Mouse (Mus musculus) MEL (cell line): Measurements from ENCODE around the gene Stra6.

Source experiments
- CHD2 ChIP-seq: IDR thresholded peaks from 2 replicates; pipeline ENCODE4 v1.6.1; 2011; ENCODE audit warnings: low read length, improper control_type of control experiment
- CTCF ChIP-seq, 3 experiments: IDR thresholded peaks in 2 of 3; conservative IDR thresholded peaks in 1 of 3; 2 replicates each; pipeline ENCODE4 v1.5.1; 2011 to 2012; ENCODE audit warnings: low read length in 3 of 3, low read depth in 2 of 3, mild to moderate bottlenecking in 2 of 3, improper control_type of control experiment in 1 of 3, inconsistent platforms in 1 of 3, mixed read lengths in 1 of 3, moderate library complexity in 1 of 3; ENCODE audit not compliant: control insufficient read depth in 1 of 3, insufficient read depth in 1 of 3, poor library complexity in 1 of 3, severe bottlenecking in 1 of 3
- EP300 ChIP-seq, 2 experiments: IDR thresholded peaks; 2 replicates each; pipeline ENCODE4 v1.6.1; 2011; ENCODE audit warnings: improper control_type of control experiment in 2 of 2, low read length in 2 of 2, low read depth in 1 of 2, mild to moderate bottlenecking in 1 of 2
- GATA1 ChIP-seq: IDR thresholded peaks from 2 replicates; pipeline ENCODE4 v1.6.1; 2011; ENCODE audit warnings: low read depth, low read length, improper control_type of control experiment
- MAFK ChIP-seq: IDR thresholded peaks from 2 replicates; pipeline ENCODE4 v1.6.1; 2011; ENCODE audit warnings: low read depth, mild to moderate bottlenecking, low read length, improper control_type of control experiment, borderline replicate concordance
- MEF2A ChIP-seq: IDR thresholded peaks from 2 replicates; pipeline ENCODE4 v1.6.1; 2014; ENCODE audit warnings: low read depth, mild to moderate bottlenecking, inconsistent platforms, low read length, improper control_type of control experiment; ENCODE audit not compliant: poor library complexity, insufficient replicate concordance, severe bottlenecking; ENCODE audit errors: extremely low read depth
- MYC ChIP-seq: IDR thresholded peaks from 2 replicates; pipeline ENCODE4 v1.6.1; 2011; ENCODE audit warnings: low read depth, mild to moderate bottlenecking, low read length, improper control_type of control experiment, moderate library complexity
- NELFE ChIP-seq: IDR thresholded peaks from 2 replicates; pipeline ENCODE4 v1.6.1; 2011; ENCODE audit warnings: low read depth, low read length, improper control_type of control experiment
- POLR2A ChIP-seq, 2 experiments: IDR thresholded peaks; 2 replicates each; pipeline ENCODE4 v1.6.1; 2011 to 2012; ENCODE audit warnings: low read length in 2 of 2, mild to moderate bottlenecking in 2 of 2, control low read depth in 1 of 2, improper control_type of control experiment in 1 of 2, low read depth in 1 of 2, moderate library complexity in 1 of 2; ENCODE audit not compliant: control insufficient read depth in 1 of 2, insufficient read depth in 1 of 2, poor library complexity in 1 of 2
- POLR2AphosphoS2 ChIP-seq: IDR thresholded peaks from 2 replicates; pipeline ENCODE4 v1.6.1; 2011; ENCODE audit warnings: low read length, improper control_type of control experiment
- SMC3 ChIP-seq: IDR thresholded peaks from 2 replicates; pipeline ENCODE4 v1.6.1; 2011; ENCODE audit warnings: low read depth, low read length, improper control_type of control experiment
- TAL1 ChIP-seq: IDR thresholded peaks from 2 replicates; pipeline ENCODE4 v1.6.1; 2012; ENCODE audit warnings: mild to moderate bottlenecking, inconsistent platforms, low read length, moderate library complexity, mixed read lengths
- USF1 ChIP-seq: IDR thresholded peaks from 2 replicates; pipeline ENCODE4 v1.6.1; 2014; ENCODE audit warnings: low read depth, mild to moderate bottlenecking, inconsistent platforms, low read length, improper control_type of control experiment, moderate library complexity

DNA sequence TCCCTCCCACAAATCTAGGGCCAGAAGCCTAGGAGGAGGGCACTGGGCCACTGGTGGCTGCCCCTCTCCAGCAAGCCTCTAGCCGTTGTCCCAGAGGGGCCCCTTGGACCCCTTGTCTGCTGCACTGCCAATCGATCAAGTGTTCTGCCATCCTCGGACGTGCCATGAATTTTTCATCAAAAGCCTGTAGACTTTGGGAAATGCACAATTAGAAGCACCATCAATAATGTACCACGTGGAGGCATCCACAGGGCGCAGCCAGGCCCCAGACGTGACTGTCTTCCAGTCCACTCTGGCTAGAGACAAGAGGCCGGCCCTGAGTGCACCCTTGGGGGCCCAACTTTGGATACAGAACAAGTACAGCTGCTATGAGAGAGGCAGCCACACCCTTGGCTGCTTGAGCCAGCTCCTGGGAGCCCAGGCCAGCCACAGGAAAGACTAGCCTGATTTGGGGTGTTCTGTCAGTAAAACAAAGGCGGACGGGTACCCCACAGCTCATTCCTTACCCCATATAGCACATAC is 20.0 kb upstream of the Stra6 start:
- TF ChIP-seq POLR2AphosphoS2, result no peak
- no peak for TF ChIP-seq CTCF (IDR thresholded peaks at IDR 0.05 in 2 of 3, conservative IDR thresholded peaks at IDR 0.05 in 1 of 3; ENCODE audit: control insufficient read depth in 1 of 3, insufficient read depth in 1 of 3, low read depth in 2 of 3, low read length in 3 of 3, poor library complexity in 1 of 3, severe bottlenecking in 1 of 3)
- TF ChIP-seq EP300 (IDR thresholded peaks at IDR 0.05; ENCODE audit: low read depth in 1 of 2, low read length in 2 of 2), result no peak
- no peak for TF ChIP-seq MYC
- no peak for TF ChIP-seq USF1
- TF ChIP-seq POLR2A (IDR thresholded peaks at IDR 0.05; ENCODE audit: control insufficient read depth in 1 of 2, insufficient read depth in 1 of 2, low read depth in 1 of 2, low read length in 2 of 2, poor library complexity in 1 of 2), result no peak
- TF ChIP-seq MAFK, result no peak
- TF ChIP-seq GATA1, result no peak
- TF ChIP-seq SMC3, result no peak
- no peak for TF ChIP-seq NELFE
- TF ChIP-seq CHD2, result no peak
- no peak for TF ChIP-seq TAL1
- TF ChIP-seq MEF2A, result no peak
